Mouse (Mus musculus) brown adipose tissue, adult 24 weeks (tissue): ENCODE measurements around the gene Acoxl. TPM values are rescaled to one million over a fixed set of nuclear protein-coding genes. Genes with fewer than 3 reads are reported as not detected.
"Not testable (repeated sequence)": the region's sequence is repeated elsewhere in the genome, so short reads cannot be mapped to it uniquely, and the experiment has no call there.

Experiments used
- H3K27ac ChIP-seq: fragments of 200-500 bp; replicated peaks from 2 replicates; pipeline ENCODE4 v1.5.1; 2012; ENCODE audit warnings: low read depth, mild to moderate bottlenecking, low read length
- H3K4me1 ChIP-seq: fragments of 200-500 bp; 2 replicates; pipeline ENCODE4 v1.6.1; 2012; ENCODE audit warnings: low read length, mixed read lengths; ENCODE audit not compliant: control insufficient read depth, insufficient read depth, insufficient read length
- H3K4me3 ChIP-seq: fragments of 200-500 bp; 2 replicates; pipeline ENCODE4 v1.5.1; 2012; ENCODE audit warnings: low read depth, mild to moderate bottlenecking, low read length, moderate library complexity; ENCODE audit not compliant: insufficient read depth
- polyA plus RNA-seq: library from polyadenylated mRNA; stranded (reverse); fragments of >200 nt; gene quantifications from 2 replicates; pipeline ENCODE4 v1.2.4, GENCODE M21; 2012; ENCODE audit not compliant: missing spikeins, insufficient read depth, insufficient read length

The Acoxl gene
- polyA plus RNA-seq, 1 experiment, result 0.67 TPM

- Histone ChIP-seq H3K4me1 (peaks cover 3% of the 10 kb centered on the region; the same call in 1 of the 2 replicates), H3K27ac (no peak overlapping the region), H3K4me3 (no peak overlapping the region)
Observed at GRCm38 (mm10) chr2:128084607-128085006, 245.9 kb downstream of the Acoxl start.

GRCm38 (mm10) chr2:128085481-128085880 is 246.8 kb downstream of the Acoxl start:
- no peak overlapping the region for H3K27ac ChIP-seq
- H3K4me3 ChIP-seq, result no peak overlapping the region
- peaks cover 3% of the 10 kb centered on the region; the same call in 1 of the 2 replicates for H3K4me1 ChIP-seq

DNA sequence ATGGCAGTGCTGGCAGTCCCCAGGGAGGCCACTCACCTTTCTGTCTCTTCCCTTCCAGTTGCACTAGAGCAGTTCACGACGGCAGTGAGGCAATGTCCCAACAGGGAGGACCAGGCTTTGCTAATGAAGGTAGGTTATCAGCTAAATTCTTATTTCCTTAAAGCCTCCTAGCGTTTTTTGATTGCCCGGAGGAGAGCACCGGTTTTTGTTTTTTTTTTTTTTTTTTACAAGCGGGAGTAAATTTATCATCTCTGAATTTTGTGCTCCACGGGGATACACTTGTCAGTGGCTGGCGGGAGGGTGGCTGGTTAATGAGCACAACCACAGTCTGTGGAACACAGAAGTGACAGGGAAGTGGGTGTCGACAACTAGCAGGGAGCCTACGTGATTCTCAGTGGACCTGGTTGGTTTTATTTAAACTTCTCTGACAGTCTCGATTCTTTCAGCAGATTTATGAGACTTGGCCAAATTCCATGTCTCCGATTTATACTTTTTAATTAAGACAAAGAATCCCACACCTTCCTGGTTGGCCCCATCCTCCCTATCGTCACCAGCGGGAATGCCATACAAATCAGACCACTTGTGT is 247.7 kb downstream of the Acoxl start:
- H3K4me3 ChIP-seq, result no peak overlapping the region
- H3K27ac ChIP-seq, result no peak overlapping the region
- H3K4me1 ChIP-seq, result peaks cover 3% of the 10 kb centered on the region; the same call in 1 of the 2 replicates

- Histone ChIP-seq H3K4me1 (peaks cover 3% of the 10 kb centered on the region; the same call in 1 of the 2 replicates), H3K4me3 (no peak overlapping the region), H3K27ac (no peak overlapping the region)
Observed at GRCm38 (mm10) chr2:128086996-128087526, 248.4 kb downstream of the Acoxl start.

DNA sequence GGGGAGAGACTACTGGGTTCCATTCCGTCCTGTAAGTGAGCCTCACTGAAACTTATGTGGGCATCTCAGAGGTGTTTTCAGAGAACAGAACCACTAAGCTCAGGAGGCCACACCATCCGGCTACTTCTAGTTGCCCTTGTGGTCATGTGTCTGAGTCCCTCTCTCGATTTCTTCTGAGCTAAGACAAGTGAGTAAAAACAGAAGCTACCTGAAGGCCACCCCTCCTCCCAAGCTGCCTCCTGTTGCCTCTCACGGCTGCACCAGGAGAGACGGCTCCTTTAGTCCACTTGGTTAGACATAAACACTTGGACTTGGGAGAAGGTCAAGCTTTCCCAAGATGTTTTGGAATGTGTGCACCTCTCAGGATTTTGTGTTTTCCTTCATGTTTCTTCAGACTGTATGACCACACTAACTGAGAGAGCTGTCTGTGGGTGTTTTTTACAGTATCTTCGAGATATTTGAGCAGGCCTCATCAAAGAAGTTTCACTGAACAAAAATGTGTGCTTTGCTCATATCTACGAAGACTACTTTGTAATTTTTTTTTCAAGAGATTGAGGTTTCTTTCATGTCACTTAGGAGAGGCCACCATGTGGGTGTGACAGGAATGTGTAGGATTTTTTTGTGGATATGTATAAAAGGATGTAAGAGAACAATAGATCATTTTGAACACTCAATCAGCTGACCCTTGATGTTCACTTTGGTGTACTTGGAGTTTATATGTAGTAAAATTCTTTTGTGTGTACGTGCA is 249.3 kb downstream of the Acoxl start:
- Histone ChIP-seq H3K4me3 (no peak overlapping the region), H3K4me1 (peaks cover 3% of the 10 kb centered on the region; the same call in 1 of the 2 replicates), H3K27ac (no peak overlapping the region)

GRCm38 (mm10) chr2:128090283-128090885 is 251.7 kb downstream of the Acoxl start:
- peaks cover 3% of the 10 kb centered on the region; the same call in 1 of the 2 replicates for H3K4me1 ChIP-seq
- no peak overlapping the region for H3K27ac ChIP-seq
- no peak overlapping the region for H3K4me3 ChIP-seq

DNA sequence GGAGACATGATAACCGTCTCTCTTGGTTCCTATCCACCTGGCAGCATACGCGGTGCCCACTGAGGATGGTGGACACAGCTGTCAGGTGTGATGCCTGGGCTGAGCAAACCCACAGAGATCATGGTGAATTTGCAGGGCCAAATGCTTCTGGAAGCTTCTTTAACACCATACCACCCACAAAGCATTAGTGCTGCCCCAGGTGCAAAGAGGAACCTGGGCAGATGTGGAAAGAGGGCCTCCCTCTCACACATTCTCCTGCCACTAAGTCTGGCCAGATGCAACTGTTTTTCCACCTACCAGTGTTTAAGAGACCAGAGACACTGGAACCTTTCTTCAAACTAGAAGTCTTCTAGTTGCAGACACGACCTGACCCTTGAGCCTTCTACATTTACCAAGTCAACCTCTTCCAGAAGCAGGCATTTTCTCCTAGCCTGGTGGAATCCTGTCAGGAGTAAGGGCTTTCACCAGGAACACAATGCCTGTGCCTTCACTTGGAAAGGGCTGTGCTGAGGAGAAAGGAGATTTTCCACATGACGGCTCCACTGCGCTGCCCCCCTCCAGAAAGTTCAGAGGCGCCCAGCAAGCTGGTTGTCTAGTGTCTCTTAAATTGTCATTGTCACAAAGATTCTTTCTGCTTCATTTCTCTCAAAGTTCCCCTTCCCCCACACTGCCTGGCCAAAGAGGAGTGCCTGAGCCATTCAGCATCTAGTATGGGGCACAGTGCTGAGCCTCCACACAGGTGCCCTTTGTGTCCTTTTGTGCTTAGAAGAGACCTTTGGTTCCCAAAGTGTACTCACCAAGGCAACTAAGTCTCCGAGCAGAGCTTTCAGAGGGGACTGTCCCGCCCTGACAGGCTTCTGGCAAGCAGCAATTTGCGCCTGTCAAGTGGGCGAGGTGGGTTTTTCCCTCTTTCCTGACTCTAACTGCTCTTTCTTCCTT is 253.0 kb downstream of the Acoxl start:
- Histone ChIP-seq H3K4me1 (no peaks in the 10 kb centered on the region), H3K4me3 (no peak overlapping the region), H3K27ac (no peak overlapping the region)

- Histone ChIP-seq H3K27ac (no peak overlapping the region), H3K4me3 (no peak overlapping the region), H3K4me1 (no peaks in the 10 kb centered on the region)
Observed at GRCm38 (mm10) chr2:128092451-128092850, 253.8 kb downstream of the Acoxl start.

DNA sequence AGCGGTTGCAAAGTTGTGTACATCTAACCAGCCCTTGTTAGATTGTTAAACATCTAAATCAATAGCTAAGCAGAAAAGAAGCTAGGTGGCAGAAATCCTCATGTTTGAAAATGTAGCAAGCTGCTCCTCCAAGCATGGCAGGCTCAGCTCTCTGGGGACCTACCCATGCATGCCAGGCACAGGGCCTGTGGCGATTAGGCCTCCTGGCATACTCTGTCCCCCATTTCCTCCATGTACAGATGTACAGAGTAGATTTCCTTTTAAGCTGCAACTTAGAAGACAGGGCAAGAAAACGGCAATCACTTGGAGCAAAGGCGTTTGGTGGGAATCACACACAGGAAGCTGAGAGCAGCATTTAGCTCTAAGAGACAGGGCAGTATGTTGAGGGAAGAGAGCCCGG is 255.5 kb downstream of the Acoxl start:
- no peaks in the 10 kb centered on the region for H3K4me1 ChIP-seq
- H3K27ac ChIP-seq, result no peak overlapping the region
- H3K4me3 ChIP-seq, result no peak overlapping the region

GRCm38 (mm10) chr2:128094602-128095001 is 255.9 kb downstream of the Acoxl start:
- Histone ChIP-seq H3K4me3 (no peak overlapping the region), H3K4me1 (no peaks in the 10 kb centered on the region), H3K27ac (no peak overlapping the region)

GRCm38 (mm10) chr2:128095270-128095669 is 256.6 kb downstream of the Acoxl start:
- no peak overlapping the region for H3K4me3 ChIP-seq
- no peak overlapping the region for H3K27ac ChIP-seq

DNA sequence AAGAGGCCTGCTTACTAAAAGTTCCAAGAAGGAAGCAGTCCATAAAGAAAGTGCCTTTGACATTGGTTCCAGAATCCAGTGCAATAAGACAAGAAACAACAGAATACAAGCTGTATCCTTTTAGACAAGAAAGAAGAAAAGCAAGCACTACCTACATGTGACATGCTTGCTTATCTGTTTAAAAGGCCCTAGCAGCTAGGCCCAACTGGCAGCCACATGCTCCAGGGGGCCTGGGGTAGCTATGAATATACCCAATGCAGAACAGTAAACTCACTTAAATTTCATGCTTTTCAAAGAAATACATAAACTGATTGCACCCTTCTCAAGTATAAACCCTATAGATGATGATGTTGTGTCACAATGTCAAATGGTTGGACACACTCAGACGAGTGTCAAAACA is 257.4 kb downstream of the Acoxl start:
- H3K4me3 ChIP-seq, result no peak overlapping the region
- H3K4me1 ChIP-seq, result no peaks in the 10 kb centered on the region
- H3K27ac ChIP-seq, result no peak overlapping the region

More at GRCm38 (mm10) chr2:128095270-128095669, 256.6 kb downstream of the Acoxl start:
- no peaks in the 10 kb centered on the region for H3K4me1 ChIP-seq

GRCm38 (mm10) chr2:128098118-128098517 is 259.4 kb downstream of the Acoxl start:
- H3K4me1 ChIP-seq, H3K4me3 ChIP-seq, H3K27ac ChIP-seq: not testable (repeated sequence)

DNA sequence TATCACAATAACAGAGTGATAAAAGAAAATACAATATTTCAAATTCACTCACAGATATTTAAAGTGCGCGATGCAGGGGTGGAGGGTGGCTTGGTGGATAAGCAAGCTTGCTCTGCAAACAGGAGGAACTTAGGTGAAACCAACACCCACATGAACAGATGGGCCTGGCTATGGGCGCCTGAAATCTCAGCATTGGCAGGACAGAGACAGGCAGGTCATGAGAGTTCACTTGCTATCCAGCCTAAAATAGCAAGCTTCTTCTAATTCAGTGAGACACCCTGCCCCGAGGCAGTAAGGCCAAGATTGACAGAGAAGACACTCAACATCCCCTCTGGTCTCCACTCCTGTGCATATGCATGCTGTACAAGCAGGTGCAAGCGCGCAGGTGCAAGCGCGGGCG is 263.4 kb downstream of the Acoxl start:
- Histone ChIP-seq H3K4me1 (no peaks in the 10 kb centered on the region), H3K27ac (no peak overlapping the region), H3K4me3 (no peak overlapping the region)
